Mouse (Mus musculus) mesoderm, embryonic 11.5 days (tissue): ENCODE measurements around the gene Lamc2.
"Not testable (repeated sequence)": the region's sequence is repeated elsewhere in the genome, so short reads cannot be mapped to it uniquely, and the experiment has no call there.

Experiments used
- DNase-seq: peaks from one replicate; pipeline ENCODE4 v3.0.0-alpha.2; 2012; ENCODE audit warnings: low read depth, low spot score

The Lamc2 gene

DNA sequence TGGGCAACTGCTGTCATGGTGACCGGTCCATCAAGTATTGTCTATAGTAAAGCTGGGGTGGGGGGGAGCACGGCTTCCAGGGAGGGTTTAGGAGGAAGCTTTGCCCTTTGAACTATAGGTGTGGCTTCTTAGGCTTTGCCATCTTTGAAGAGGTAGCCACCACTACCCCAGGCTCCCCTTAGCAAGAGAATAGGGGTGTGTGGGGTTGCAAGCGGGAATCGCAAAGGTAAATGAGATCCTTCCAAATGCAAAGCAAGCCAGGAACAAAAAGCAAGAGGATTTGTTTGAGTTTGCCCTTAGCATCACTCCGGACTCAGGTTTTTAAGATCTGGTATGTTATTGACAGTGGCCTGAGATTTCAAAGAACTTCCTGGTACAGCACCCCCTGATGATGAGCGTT, 90.9 kb downstream of the Lamc2 start:
- DNase-seq, result no peak

DNA sequence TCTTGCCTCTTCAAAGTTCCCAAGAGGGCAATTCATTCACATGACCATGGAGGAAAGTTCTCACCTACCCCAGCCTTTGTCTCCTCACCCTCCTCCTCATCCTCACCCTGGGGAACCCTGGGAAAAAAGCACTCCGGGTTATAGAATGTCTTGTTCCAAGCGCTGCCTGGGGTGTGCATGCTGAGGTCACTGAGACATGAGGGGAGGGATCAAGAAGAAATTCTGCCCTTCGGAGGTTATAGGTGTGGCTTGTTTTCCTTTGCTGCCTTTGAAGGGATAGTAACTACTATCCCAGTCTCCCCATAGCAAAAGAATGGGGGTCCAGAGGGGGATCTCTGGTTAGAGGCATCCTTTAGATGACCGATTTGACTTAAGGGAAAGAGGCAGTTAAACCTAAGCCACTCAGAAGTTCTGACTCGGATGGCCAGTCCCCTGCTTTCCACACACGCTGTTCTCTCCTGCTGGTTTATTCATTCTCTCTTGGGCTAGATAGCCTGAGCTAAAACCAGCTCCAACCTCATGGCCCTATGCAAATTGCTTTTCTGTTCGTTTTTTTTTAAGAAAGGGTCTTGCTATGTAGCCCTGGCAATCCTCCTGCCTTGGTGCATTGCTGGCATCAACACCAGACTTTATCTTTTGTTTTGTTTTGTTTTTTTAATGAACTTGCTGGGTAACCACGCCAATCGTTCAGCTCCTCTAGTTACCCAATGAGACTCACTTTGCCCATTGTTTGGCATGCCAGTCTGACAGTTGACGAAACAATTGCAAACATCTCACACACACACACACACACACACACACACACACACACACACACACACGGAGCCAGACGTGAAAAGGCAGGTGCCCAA, 91.8 kb downstream of the Lamc2 start:
- no peak for DNase-seq

DNA sequence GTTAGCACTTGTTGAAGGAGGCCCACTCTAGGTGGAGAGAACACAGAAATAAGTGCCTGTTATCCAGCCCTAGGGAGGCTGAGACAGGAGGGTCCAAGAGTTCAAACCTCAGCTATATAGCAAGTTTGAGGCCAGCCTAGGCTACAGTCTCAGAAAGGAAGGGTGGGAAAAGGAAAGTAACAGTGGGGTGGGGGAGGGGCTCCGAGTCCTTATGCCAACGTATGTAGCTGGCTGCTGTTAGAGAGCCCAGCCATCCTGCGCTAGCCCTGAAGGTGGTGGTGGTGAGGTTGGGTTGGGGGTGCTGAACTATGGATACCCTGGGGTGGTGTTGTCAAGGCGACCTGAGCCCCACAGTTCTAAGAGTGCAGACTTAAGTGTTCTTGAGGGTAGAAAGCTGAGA, 92.7 kb downstream of the Lamc2 start:
- DNase-seq, result no peak

DNA sequence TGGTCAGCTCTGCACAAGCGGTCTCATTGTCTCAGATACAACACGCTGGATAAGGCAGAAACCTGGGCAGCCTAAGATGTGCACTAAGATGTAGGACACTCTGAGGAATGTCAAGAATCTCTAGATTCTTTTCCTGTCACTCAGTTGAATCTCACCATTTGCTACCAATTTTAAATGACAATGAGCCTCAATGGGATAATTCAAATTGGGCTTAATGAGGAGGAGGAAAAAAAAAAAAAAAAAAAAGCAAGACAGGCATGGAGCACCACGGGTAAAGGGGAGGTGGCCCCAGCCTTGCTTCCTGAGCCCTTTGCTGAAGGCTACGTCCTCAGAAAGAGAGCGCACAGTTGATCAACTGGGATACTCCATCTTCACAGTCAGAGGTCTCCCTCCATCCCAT, 93.1 kb downstream of the Lamc2 start:
- no peak for DNase-seq

DNA sequence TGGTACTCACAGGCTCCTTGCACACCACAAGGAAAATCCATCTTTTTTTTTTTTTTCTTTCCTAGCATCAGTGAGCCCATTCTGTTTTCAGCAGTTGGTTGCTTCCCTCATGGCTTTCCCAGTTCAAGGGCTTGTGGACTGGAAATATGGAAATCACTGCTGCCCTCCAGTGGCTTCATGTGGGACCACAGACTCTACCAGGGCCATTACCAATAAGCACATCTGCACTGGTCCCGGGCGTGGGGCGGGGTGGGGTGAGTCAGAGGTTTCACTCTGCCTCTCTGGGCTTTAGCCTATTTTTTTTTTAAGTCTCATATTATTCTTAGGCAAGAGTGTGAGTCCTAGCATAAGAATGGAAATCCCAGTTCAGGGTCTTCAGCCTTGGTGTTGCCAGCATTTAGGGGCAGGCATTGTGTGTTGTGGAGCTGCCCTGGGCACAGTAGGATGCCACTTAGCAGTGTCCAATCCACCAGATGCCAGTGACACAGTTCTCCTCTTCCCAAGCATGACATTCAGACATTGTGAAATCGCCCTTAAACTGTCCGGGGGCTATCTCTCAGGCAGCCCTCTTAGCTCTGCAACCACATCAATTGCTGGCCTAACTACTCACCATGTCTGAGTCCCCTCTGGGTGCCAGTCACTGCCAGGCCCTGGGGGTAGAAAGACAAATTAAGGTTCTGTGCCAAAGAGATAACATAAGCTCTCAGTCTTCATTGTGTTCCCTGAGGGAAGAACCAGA, 93.8 kb downstream of the Lamc2 start:
- peak; percentile 85 for DNase-seq

DNA sequence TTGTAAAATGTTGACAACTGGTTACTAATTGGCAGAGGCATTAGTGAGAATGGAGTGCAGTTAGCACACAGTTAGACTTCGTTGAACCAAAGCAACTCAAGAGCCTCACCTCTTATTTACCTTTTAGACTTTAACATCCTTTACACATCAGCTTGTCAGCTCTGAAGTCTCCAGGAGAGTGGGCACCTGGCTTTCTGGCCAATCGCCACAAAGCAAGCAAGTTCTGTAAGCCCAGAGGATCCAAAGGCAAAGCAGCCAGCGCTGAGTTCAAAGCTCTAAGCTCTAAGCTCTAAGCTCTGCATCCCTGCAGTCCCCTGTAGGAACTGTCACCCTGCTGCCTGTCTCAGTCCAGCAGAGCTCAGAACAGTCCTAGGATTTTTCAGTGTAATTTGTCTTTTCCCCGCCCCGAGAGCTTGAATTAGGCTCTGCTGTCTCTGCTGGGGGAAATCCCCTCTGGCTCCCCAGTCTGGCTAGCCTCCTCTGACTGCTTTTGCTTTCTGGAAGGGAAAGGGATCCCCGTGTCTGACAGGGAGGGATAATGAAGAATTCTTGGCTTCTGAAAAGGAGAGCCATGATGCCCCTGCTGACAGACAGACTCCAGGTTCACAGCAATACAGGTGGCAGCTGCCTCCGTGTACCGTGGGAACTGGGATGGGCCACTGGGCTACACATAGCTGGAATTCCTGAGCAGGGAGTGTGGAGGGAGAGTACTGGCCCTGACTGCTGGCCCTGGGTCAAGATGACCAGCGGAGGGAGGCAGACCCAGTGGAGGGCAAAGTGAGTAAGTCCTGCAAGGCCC, 94.6 kb downstream of the Lamc2 start:
- DNase-seq, result peak; percentile 61

DNA sequence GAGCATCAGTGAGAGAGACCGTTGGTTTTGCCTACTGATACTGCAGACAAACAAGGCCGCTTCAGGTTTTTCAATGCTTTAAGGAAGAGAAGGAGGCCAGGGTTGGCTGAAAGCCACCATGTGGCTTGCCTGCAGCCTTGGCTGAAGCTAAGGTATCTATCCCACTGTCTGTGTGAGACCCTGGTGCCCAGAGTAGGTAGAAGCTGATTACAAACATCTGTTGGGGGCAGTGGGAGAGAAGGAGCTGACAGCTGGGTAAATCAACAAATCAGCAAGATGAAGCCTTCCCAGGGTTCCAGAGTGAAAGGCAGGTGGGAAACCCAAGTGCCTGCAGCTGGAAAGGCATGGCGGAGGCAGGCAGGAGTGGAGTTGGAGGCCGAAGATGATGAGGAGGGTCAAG, 95.4 kb downstream of the Lamc2 start:
- no peak for DNase-seq

DNA sequence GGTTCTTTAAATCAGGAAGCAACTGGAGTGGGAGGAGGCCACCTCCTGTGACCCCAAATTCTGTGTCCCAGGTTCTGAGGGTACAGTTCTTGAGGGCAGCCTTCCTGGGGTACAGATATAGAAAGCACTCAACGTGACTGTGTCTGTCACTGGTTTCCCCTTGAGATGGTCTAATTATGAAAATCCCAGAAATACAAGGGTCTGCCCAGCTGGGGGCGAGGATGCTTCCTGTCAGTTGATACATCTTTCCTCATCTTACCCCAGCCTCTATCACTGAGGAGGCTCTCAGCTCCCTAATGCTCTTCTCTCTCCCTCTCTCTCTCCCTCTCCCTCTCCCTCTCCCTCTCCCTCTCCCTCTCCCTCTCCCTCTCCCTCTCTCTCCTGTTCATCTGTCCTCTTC, 96.2 kb downstream of the Lamc2 start:
- DNase-seq, result no peak

DNA sequence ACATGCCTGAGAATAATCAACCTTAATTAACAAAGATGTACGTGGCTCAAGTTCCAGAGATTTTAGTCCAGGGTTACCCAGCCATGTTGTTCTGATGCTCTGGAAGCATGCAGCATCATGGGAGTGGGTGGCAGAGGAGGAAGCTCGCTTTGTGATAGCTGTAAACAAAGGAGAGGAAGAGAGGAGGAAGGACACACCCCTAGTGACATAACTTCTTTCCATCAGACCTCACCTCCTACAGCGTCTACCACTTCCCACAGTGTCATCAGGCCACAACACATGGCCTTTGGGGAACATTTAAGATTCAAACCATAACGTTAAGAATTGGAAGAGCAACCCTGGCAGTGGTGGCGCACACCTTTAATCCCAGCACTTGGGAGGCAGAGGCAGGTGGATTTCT, 98.5 kb downstream of the Lamc2 start:
- no peak for DNase-seq

DNA sequence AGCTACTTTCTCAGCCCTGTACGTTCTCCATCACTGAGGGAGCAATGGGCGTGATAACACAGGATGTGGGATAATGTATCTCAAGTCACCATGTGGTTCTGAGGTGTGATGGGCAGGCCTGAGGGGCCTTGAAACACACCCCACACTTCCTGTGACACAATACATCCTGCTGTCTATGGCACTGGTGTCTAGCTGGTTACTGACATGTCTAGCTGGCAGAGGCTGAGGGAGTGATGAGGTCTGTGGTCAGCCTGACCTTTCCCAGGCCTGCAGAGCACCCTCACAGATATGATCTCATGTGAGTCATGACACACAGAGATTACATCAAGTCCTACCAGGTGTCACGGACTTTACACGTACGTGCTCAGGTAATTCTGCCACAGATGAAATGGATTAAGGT, 101.0 kb downstream of the Lamc2 start:
- DNase-seq, result no peak

DNA sequence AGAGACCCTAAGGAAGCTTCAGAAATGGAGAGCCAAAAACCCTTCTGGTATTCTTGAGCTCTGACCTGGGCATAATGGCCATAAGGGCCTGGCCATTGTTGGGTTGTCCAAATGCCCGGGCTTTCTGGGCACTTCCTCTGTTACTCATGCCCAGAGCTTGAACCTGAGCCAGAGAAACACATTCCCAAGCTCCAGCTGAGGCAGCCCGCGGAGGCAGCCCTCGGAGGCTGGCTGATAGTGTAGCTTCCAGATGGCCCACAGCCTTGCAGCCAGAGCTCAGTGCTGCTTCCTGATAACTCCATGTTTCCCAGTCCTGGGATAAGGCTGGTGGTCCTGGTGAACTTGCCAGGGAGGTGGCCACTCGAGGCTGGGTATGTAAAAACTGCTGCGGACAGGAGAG, 102.1 kb downstream of the Lamc2 start:
- DNase-seq, result no peak

DNA sequence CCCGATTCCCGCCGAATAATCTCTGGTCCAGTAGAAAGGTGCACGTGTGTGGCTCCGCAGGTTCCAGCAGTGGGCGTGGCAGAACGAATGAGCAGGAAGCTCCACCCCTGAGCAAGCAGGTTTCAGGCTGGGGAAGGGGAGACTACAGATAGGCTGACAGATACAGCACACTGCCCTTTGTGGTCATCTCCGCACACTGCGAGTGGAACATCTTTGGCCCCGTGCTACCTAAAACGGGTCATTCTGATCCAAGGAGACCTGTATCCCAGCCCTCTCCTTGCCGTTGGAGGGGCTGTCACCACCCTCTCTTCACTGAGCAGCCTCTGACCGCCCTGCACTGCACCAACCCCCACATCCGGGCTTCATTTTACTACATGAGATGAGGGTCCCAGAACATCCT, 103.0 kb downstream of the Lamc2 start:
- DNase-seq, result not testable (repeated sequence)

DNA sequence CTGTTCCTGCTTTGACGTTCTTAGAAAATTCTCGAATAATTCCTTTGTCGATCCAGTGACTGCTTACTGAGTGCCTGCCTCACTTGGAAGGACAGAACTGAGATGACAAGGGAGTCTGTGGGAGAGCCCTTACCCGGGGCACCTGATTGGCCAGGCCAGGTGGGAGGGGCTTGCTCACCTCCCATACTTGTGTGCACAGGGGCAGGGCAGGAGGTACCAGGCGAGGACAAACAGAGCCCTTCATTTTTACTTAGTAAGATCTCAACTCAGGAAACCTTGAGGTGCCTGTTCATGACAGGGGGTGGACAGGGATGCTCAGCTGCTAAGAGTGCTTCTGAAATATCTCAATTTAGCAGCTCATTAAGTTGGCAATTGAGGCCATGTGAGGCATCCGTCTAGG, 110.3 kb downstream of the Lamc2 start:
- no peak for DNase-seq

DNA sequence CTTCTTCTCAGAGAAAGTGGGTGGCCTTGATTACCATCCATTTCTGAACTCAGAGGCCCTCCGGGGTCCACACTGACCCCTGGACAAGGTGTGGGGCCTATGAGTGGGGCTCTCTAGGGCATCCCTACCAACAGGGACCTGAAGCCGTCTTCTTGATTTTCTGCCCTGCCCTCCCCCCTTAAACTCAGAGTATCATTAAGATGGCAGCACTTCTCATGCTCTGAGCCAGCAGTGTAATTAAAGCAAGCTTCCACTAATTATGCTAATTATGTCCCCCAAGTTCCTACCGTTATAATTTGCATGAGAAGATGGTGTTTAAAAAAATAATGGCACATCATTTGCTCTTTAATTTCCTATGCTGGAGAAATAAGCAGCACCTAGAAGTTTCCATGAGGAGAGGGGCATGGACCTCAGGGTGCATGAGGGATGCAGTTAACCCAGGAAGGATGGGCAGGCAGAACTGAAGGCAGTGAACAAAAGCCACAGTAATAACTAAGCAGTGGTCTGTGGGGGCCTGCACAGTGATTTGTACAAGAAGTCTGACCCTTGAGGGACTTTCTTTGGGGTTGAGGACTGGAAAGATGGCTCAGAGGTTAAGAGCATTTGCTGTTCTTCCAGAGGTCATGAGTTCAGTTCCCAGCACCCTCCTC, 111.0 kb downstream of the Lamc2 start:
- DNase-seq, result no peak

DNA sequence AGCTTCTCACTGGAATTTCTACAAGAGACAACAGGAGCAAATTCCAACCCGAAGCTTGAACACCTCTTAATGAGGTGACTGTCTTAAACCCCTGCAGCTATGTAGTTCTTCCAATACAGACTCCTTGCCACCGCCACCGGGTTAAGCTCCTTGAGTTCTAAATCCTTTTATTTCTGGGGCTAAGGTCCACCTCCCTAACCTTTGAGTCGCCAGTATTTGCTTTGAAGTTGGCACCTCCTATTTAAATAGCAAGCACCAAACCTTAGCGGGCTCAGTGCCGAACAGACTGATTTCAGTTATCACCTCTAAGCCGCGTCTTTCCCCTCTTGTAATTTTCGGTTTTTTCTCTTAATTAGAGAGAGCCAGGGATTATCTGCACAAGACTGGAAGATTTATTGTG, 112.8 kb downstream of the Lamc2 start:
- DNase-seq, result no peak
